In genomic region chr5:37176466-37176865, GRCm38 (mm10) we compare ENCODE assay signal across 24 mouse cellular contexts.
DNase-seq lines count a peak whose midpoint lies in the region; ATAC-seq and TF ChIP-seq lines count a peak whose summit lies in the region.
"Had no signal": no experiment of that assay in that cellular context is flagged by ENCODE, and none has a peak within 500 bp of the region (broad histone marks: within the 10 kb centered on the region; RNA-seq: fewer than 3 reads in every experiment).

No protein-coding gene starts in this region.

- H3K27me3 ChIP-seq in forebrain, embryonic 14.5 days (replicated peaks; ENCODE audit: control insufficient read depth, insufficient read depth, low read length) = no peaks in the 10 kb centered on the region
- no peaks in the 10 kb centered on the region; the same call in 1 of the 2 replicates for H3K27me3 ChIP-seq in forebrain, embryonic 12.5 days
- H3K27me3 ChIP-seq in hindbrain, embryonic 16.5 days (replicated peaks; ENCODE audit: control insufficient read depth, insufficient read depth, low read length) = no peaks in the 10 kb centered on the region
- H3K27me3 ChIP-seq in hindbrain, embryonic 13.5 days = peaks cover 9% of the 10 kb centered on the region; the same call in 1 of the 2 replicates
- H3K27me3 ChIP-seq in limb, embryonic 13.5 days = peaks cover 20% of the 10 kb centered on the region
- H3K27me3 ChIP-seq in limb, embryonic 10.5 days (ENCODE audit: low read depth, poor library complexity, severe bottlenecking) = 0 out of 2 replicates have a peak, but pooled peaks cover 8% of the 10 kb centered on the region
- H3K27me3 ChIP-seq in midbrain, postnatal 0 days (ENCODE audit: insufficient read depth, low read length) = 0 out of 2 replicates have a peak, but pooled peaks cover 3% of the 10 kb centered on the region
- no peaks in the 10 kb centered on the region for H3K27me3 ChIP-seq in midbrain, embryonic 11.5 days (ENCODE audit: control insufficient read depth, insufficient read depth, low read length)
- H3K27me3 ChIP-seq: embryonic facial prominence, embryonic 12.5 days had no signal

- no peak overlapping the region for H3K4me2 ChIP-seq in forebrain, embryonic 14.5 days (ENCODE audit: low read length)
- H3K4me2 ChIP-seq in forebrain, embryonic 12.5 days = no peak overlapping the region
- no peak overlapping the region for H3K4me2 ChIP-seq in hindbrain, embryonic 16.5 days (ENCODE audit: low read length)
- no peak overlapping the region for H3K4me2 ChIP-seq in hindbrain, embryonic 13.5 days
- H3K4me2 ChIP-seq in limb, embryonic 13.5 days (replicated peaks) = no peak overlapping the region
- no peak overlapping the region for H3K4me2 ChIP-seq in midbrain, postnatal 0 days (ENCODE audit: low read depth, low read length, poor library complexity, severe bottlenecking)
- no peak overlapping the region for H3K4me2 ChIP-seq in midbrain, embryonic 11.5 days
- H3K4me2 ChIP-seq: embryonic facial prominence, embryonic 12.5 days; hindbrain, embryonic 14.5 days had no signal

- no peaks in the 10 kb centered on the region for H3K4me1 ChIP-seq in forebrain, embryonic 14.5 days (ENCODE audit: control insufficient read depth, insufficient read depth, low read length)
- no peaks in the 10 kb centered on the region for H3K4me1 ChIP-seq in forebrain, embryonic 12.5 days
- 0 out of 2 replicates have a peak, but pooled peaks cover 2% of the 10 kb centered on the region for H3K4me1 ChIP-seq in hindbrain, embryonic 16.5 days (ENCODE audit: control insufficient read depth, insufficient read depth, low read depth, low read length)
- H3K4me1 ChIP-seq in hindbrain, embryonic 13.5 days (replicated peaks) = peaks cover 5% of the 10 kb centered on the region; the same call in 1 of the 2 replicates
- H3K4me1 ChIP-seq in limb, embryonic 13.5 days = no peaks in the 10 kb centered on the region
- H3K4me1 ChIP-seq in limb, embryonic 10.5 days = 0 out of 2 replicates have a peak, but pooled peaks cover 7% of the 10 kb centered on the region
- H3K4me1 ChIP-seq in midbrain, postnatal 0 days (ENCODE audit: insufficient read depth, low read length) = 0 out of 2 replicates have a peak, but pooled peaks cover 4% of the 10 kb centered on the region
- no peaks in the 10 kb centered on the region for H3K4me1 ChIP-seq in midbrain, embryonic 11.5 days (ENCODE audit: control insufficient read depth, insufficient read depth, low read length)
- H3K4me1 ChIP-seq: embryonic facial prominence, embryonic 12.5 days had no signal

- DNase-seq in forebrain, embryonic 14.5 days (ENCODE audit: low spot score) = peak; percentile 58
- DNase-seq in limb, embryonic 10.5 days (ENCODE audit: low spot score) = no peak
- DNase-seq in midbrain, postnatal 0 days (ENCODE audit: low spot score) = peak; percentile 44
- DNase-seq in midbrain, embryonic 11.5 days (ENCODE audit: low spot score, missing footprints) = no peak
- DNase-seq: adrenal gland, adult 8-10 months; adrenal gland, postnatal 36 days; B cell, adult 2 months; cerebellum, adult 11-12 months; cerebellum, adult 9-10 months; cerebellum, postnatal 25 days; gastrocnemius, postnatal 36 days; heart, adult 18-20 months; heart, postnatal 10 days; heart, postnatal 4 days had no signal

- no peak for TF ChIP-seq CTCF in midbrain, postnatal 0 days (IDR thresholded peaks at IDR 0.05)

- no peak overlapping the region for H3K27ac ChIP-seq in forebrain, embryonic 14.5 days (ENCODE audit: low read depth, low read length)
- H3K27ac ChIP-seq in forebrain, embryonic 12.5 days = no peak overlapping the region
- no peak overlapping the region for H3K27ac ChIP-seq in hindbrain, embryonic 16.5 days (ENCODE audit: low read depth, low read length)
- no peak overlapping the region for H3K27ac ChIP-seq in hindbrain, embryonic 13.5 days
- H3K27ac ChIP-seq in limb, embryonic 13.5 days = no peak overlapping the region
- no peak overlapping the region for H3K27ac ChIP-seq in limb, embryonic 10.5 days
- H3K27ac ChIP-seq in midbrain, postnatal 0 days (ENCODE audit: low read depth, low read length) = no peak overlapping the region; the same call in 1 of the 2 replicates
- H3K27ac ChIP-seq in midbrain, embryonic 11.5 days (ENCODE audit: low read depth, low read length) = no peak overlapping the region
- H3K27ac ChIP-seq: embryonic facial prominence, embryonic 12.5 days; heart, embryonic 10.5 days; hindbrain, embryonic 14.5 days had no signal

- H3K9me3 ChIP-seq in forebrain, embryonic 14.5 days (replicated peaks; ENCODE audit: control insufficient read depth, low read length) = no peaks in the 10 kb centered on the region
- 0 out of 2 replicates have a peak, but pooled peaks cover 4% of the 10 kb centered on the region for H3K9me3 ChIP-seq in forebrain, embryonic 12.5 days
- no peaks in the 10 kb centered on the region for H3K9me3 ChIP-seq in hindbrain, embryonic 16.5 days (ENCODE audit: control insufficient read depth, low read length)
- no peaks in the 10 kb centered on the region for H3K9me3 ChIP-seq in hindbrain, embryonic 13.5 days
- no peaks in the 10 kb centered on the region for H3K9me3 ChIP-seq in limb, embryonic 13.5 days
- H3K9me3 ChIP-seq in limb, embryonic 10.5 days (replicated peaks) = no peaks in the 10 kb centered on the region
- no peaks in the 10 kb centered on the region for H3K9me3 ChIP-seq in midbrain, postnatal 0 days (ENCODE audit: low read length)
- H3K9me3 ChIP-seq in midbrain, embryonic 11.5 days (ENCODE audit: control insufficient read depth, low read length) = no peaks in the 10 kb centered on the region
- H3K9me3 ChIP-seq: embryonic facial prominence, embryonic 12.5 days; heart, embryonic 10.5 days had no signal

- H3K36me3 ChIP-seq in forebrain, embryonic 14.5 days (ENCODE audit: control insufficient read depth, insufficient read depth, low read length) = no peaks in the 10 kb centered on the region
- no peaks in the 10 kb centered on the region for H3K36me3 ChIP-seq in forebrain, embryonic 12.5 days (replicated peaks)
- H3K36me3 ChIP-seq in hindbrain, embryonic 16.5 days (ENCODE audit: control insufficient read depth, insufficient read depth, low read length) = no peaks in the 10 kb centered on the region
- H3K36me3 ChIP-seq in hindbrain, embryonic 13.5 days = no peaks in the 10 kb centered on the region
- H3K36me3 ChIP-seq in limb, embryonic 13.5 days = no peaks in the 10 kb centered on the region
- no peaks in the 10 kb centered on the region for H3K36me3 ChIP-seq in limb, embryonic 10.5 days
- peaks cover 8% of the 10 kb centered on the region for H3K36me3 ChIP-seq in midbrain, postnatal 0 days (ENCODE audit: insufficient read depth, low read length)
- H3K36me3 ChIP-seq in midbrain, embryonic 11.5 days (ENCODE audit: control insufficient read depth, insufficient read depth, low read length) = no peaks in the 10 kb centered on the region
- H3K36me3 ChIP-seq: embryonic facial prominence, embryonic 12.5 days; G1E; heart, embryonic 10.5 days had no signal

- H3K9ac ChIP-seq in forebrain, embryonic 14.5 days (ENCODE audit: low read length) = no peak overlapping the region
- H3K9ac ChIP-seq in forebrain, embryonic 12.5 days = no peak overlapping the region
- H3K9ac ChIP-seq in hindbrain, embryonic 16.5 days (ENCODE audit: low read depth, low read length) = no peak overlapping the region
- no peak overlapping the region for H3K9ac ChIP-seq in hindbrain, embryonic 13.5 days
- H3K9ac ChIP-seq in limb, embryonic 13.5 days = no peak overlapping the region
- H3K9ac ChIP-seq in midbrain, postnatal 0 days (replicated peaks; ENCODE audit: low read length, poor library complexity, severe bottlenecking) = no peak overlapping the region
- H3K9ac ChIP-seq in midbrain, embryonic 11.5 days (ENCODE audit: low read length) = no peak overlapping the region
- H3K9ac ChIP-seq: embryonic facial prominence, embryonic 12.5 days; hindbrain, embryonic 14.5 days had no signal

- 36% methylated on average over 4 of the region's 4 CpGs for WGBS in forebrain, embryonic 14.5 days
- WGBS in forebrain, embryonic 12.5 days = 60% methylated on average over 4 of the region's 4 CpGs
- WGBS in hindbrain, embryonic 16.5 days = 18% methylated on average over 4 of the region's 4 CpGs
- 28% methylated on average over 4 of the region's 4 CpGs for WGBS in hindbrain, embryonic 13.5 days
- WGBS in limb, embryonic 13.5 days = 56% methylated on average over 4 of the region's 4 CpGs
- 71% methylated on average over 4 of the region's 4 CpGs for WGBS in limb, embryonic 10.5 days
- WGBS in midbrain, postnatal 0 days = 25% methylated on average over 4 of the region's 4 CpGs
- 63% methylated on average over 4 of the region's 4 CpGs for WGBS in midbrain, embryonic 11.5 days

- no peak for ATAC-seq in forebrain, embryonic 14.5 days
- no peak for ATAC-seq in forebrain, embryonic 12.5 days (ENCODE audit: low FRiP score)
- peak; percentile 37; the same call in 1 of the 2 replicates for ATAC-seq in hindbrain, embryonic 16.5 days
- ATAC-seq in hindbrain, embryonic 13.5 days (ENCODE audit: low FRiP score) = no peak
- ATAC-seq in limb, embryonic 13.5 days (ENCODE audit: low FRiP score, low read depth) = 0 out of 2 replicates have a peak, but pooled peaks have one; percentile 36
- no peak for ATAC-seq in midbrain, postnatal 0 days (ENCODE audit: low FRiP score)
- ATAC-seq in midbrain, embryonic 11.5 days (ENCODE audit: low FRiP score) = no peak
- ATAC-seq: CD4-positive, CD25-positive, alpha-beta regulatory T cell, adult 4 months; inflammation-experienced regulatory T-cells, adult 6 months had no signal

- H3K4me3 ChIP-seq in forebrain, embryonic 14.5 days (ENCODE audit: low read depth, low read length) = no peak overlapping the region
- no peak overlapping the region for H3K4me3 ChIP-seq in forebrain, embryonic 12.5 days (replicated peaks)
- H3K4me3 ChIP-seq in hindbrain, embryonic 16.5 days (ENCODE audit: low read length) = no peak overlapping the region
- H3K4me3 ChIP-seq in hindbrain, embryonic 13.5 days = no peak overlapping the region
- H3K4me3 ChIP-seq in limb, embryonic 13.5 days = no peak overlapping the region
- no peak overlapping the region for H3K4me3 ChIP-seq in limb, embryonic 10.5 days
- H3K4me3 ChIP-seq in midbrain, postnatal 0 days (ENCODE audit: low read depth, low read length) = no peak overlapping the region
- no peak overlapping the region for H3K4me3 ChIP-seq in midbrain, embryonic 11.5 days (ENCODE audit: low read depth, low read length)
- H3K4me3 ChIP-seq: embryonic facial prominence, embryonic 12.5 days; heart, embryonic 10.5 days had no signal

Comparison
In these comparisons a context has a peak if more than half of its experiments do, and no peak if none do; other contexts are left out.
1. ATAC-seq: peak in hindbrain, embryonic 16.5 days (single experiment) and limb, embryonic 13.5 days (single experiment); none in forebrain, embryonic 14.5 days (single experiment), forebrain, embryonic 12.5 days (single experiment), hindbrain, embryonic 13.5 days (single experiment), midbrain, postnatal 0 days (single experiment) and midbrain, embryonic 11.5 days (single experiment).
2. DNase-seq: peak in forebrain, embryonic 14.5 days (single experiment) and midbrain, postnatal 0 days (single experiment); none in limb, embryonic 10.5 days (single experiment) and midbrain, embryonic 11.5 days (single experiment).